In the genomic region with DNA sequence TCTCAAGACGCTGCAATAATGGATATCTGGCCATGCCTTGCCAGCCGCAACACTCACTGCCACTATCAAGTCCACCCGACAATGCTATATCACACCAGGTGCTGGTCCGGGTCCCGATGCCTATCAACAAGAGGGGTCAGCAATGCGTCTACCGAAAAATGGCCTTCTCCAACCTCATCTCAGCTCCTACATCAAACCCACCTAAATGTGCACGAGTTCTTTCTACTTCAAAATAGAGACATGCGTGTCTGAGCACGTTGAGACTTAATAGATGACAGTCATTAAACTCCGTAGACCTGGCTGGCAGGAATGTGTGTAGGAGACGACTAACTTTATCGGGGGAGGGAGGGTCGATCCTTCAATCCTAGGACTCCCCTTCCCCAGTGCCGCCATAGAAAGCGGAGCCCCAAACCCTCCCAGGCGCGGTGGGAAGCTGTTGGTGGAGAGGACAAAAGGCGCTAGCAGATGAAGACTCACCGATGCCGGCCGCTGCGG, we compare ENCODE assay signal across 8 mouse cellular contexts. TPM values are rescaled to one million over a fixed set of nuclear protein-coding genes. Genes with fewer than 3 reads are reported as not detected.
DNase-seq lines count a peak whose midpoint lies in the region; ATAC-seq and TF ChIP-seq lines count a peak whose summit lies in the region.

No protein-coding gene starts in this region.

- H3K4me1 ChIP-seq in lung, embryonic 14.5 days (ENCODE audit: insufficient read depth): peaks cover 5% of the 10 kb centered on the region; the same call in 1 of the 2 replicates
- H3K4me1 ChIP-seq in bone marrow, adult 2 months (ENCODE audit: control insufficient read depth, insufficient read depth, low read length): no peaks in the 10 kb centered on the region; the same call in 1 of the 2 replicates
- no peaks in the 10 kb centered on the region; the same call in 1 of the 2 replicates for H3K4me1 ChIP-seq in embryonic fibroblast, embryonic 13.5 days (ENCODE audit: control insufficient read depth, insufficient read depth, low read length)
- H3K4me1 ChIP-seq in midbrain, embryonic 13.5 days (replicated peaks): peaks cover 26% of the 10 kb centered on the region

- H3K27me3 ChIP-seq in lung, embryonic 14.5 days (ENCODE audit: insufficient read depth, low read length): no peaks in the 10 kb centered on the region
- 0 out of 2 replicates have a peak, but pooled peaks cover 6% of the 10 kb centered on the region for H3K27me3 ChIP-seq in midbrain, embryonic 13.5 days

- ATAC-seq in lung, embryonic 14.5 days (ENCODE audit: insufficient read depth): peak; percentile 56; the same call in 1 of the 2 replicates
- ATAC-seq in midbrain, embryonic 13.5 days: peak; percentile 66

- peak overlapping the region; percentile 81 for H3K27ac ChIP-seq in lung, embryonic 14.5 days (ENCODE audit: low read depth)
- peak overlapping the region; percentile 69 for H3K27ac ChIP-seq in bone marrow, adult 2 months (ENCODE audit: control insufficient read depth, insufficient read depth, low read depth, low read length, poor library complexity)
- H3K27ac ChIP-seq in embryonic fibroblast, embryonic 13.5 days (ENCODE audit: insufficient read depth, low read length): peak overlapping the region; percentile 42
- peak overlapping the region; percentile 90 for H3K27ac ChIP-seq in midbrain, embryonic 13.5 days

- H3K9me3 ChIP-seq in lung, embryonic 14.5 days (ENCODE audit: low read depth, low read length): no peaks in the 10 kb centered on the region
- H3K9me3 ChIP-seq in midbrain, embryonic 13.5 days: no peaks in the 10 kb centered on the region

- TF ChIP-seq CTCF in lung, embryonic 14.5 days (IDR thresholded peaks at IDR 0.05; ENCODE audit: low read depth): no peak
- TF ChIP-seq CTCF in bone marrow, adult 2 months (IDR thresholded peaks at IDR 0.05; ENCODE audit: control insufficient read depth, insufficient read depth, low read length): no peak
- TF ChIP-seq CTCF in embryonic fibroblast, embryonic 13.5 days (IDR thresholded peaks at IDR 0.05; ENCODE audit: borderline replicate concordance, insufficient read depth, low read length): no peak

- no peak for TF ChIP-seq POLR2A in bone marrow, adult 2 months (IDR thresholded peaks at IDR 0.05; ENCODE audit: borderline replicate concordance, control insufficient read depth, low read depth, low read length)
- no peak for TF ChIP-seq POLR2A in embryonic fibroblast, embryonic 13.5 days (IDR thresholded peaks at IDR 0.05; ENCODE audit: low read depth, low read length)

- no peaks in the 10 kb centered on the region for H3K36me3 ChIP-seq in lung, embryonic 14.5 days (ENCODE audit: insufficient read depth)
- H3K36me3 ChIP-seq in midbrain, embryonic 13.5 days: 0 out of 2 replicates have a peak, but pooled peaks cover 5% of the 10 kb centered on the region

- H3K4me2 ChIP-seq in lung, embryonic 14.5 days: peak overlapping the region; percentile 82
- H3K4me2 ChIP-seq in midbrain, embryonic 13.5 days (replicated peaks): peak overlapping the region; percentile 82

- under 1% methylated on average over 23 of the region's 23 CpGs for WGBS in lung, embryonic 14.5 days
- WGBS in bone marrow, adult 2 months: 2% methylated on average over 23 of the region's 23 CpGs
- under 1% methylated on average over 23 of the region's 23 CpGs for WGBS in midbrain, embryonic 13.5 days

- DNase-seq in lung, embryonic 14.5 days: no peak
- DNase-seq in lung, postnatal 4 days: no peak
- peak; percentile 31 for DNase-seq in hindlimb bud, embryonic 11.5 days (ENCODE audit: extremely low spot score, low read depth, low spot score)
- no peak for DNase-seq in right cerebral cortex, postnatal 14 days
- no peak for DNase-seq in T-cell, adult 2 months (ENCODE audit: low spot score)

- H3K9ac ChIP-seq in lung, embryonic 14.5 days: peak overlapping the region; percentile 79
- peak overlapping the region; percentile 81 for H3K9ac ChIP-seq in midbrain, embryonic 13.5 days (replicated peaks)

- H3K4me3 ChIP-seq in lung, embryonic 14.5 days (ENCODE audit: low read depth, low read length): peak overlapping the region; percentile 84
- H3K4me3 ChIP-seq in bone marrow, adult 2 months (replicated peaks; ENCODE audit: control insufficient read depth, low read depth, low read length): peak overlapping the region; percentile 95
- H3K4me3 ChIP-seq in embryonic fibroblast, embryonic 13.5 days (ENCODE audit: insufficient read depth, low read length): peak overlapping the region; percentile 97
- peak overlapping the region; percentile 68 for H3K4me3 ChIP-seq in midbrain, embryonic 13.5 days (replicated peaks)

RNA-seq across cellular contexts. Expression of a gene that starts 0.4 kb away (rescaled TPM):
- 26.5 and 30.0 TPM in 2 replicates for polyA plus RNA-seq in lung, embryonic 14.5 days (2014; fragmentation: Nextera tagmentation; extraction: Ambion mirVana)
- 9.9 and 20.4 TPM in 2 replicates for polyA plus RNA-seq in bone marrow, adult 2 months (2011; ENCODE audit: insufficient read depth, insufficient read length, low replicate concordance, missing spikeins)
- polyA plus RNA-seq in embryonic fibroblast, embryonic 13.5 days (2011; ENCODE audit: insufficient read length, low read depth, missing spikeins): 24.8 and 25.4 TPM in 2 replicates
- 34.6 and 38.6 TPM in 2 replicates for polyA plus RNA-seq in midbrain, embryonic 13.5 days (2015; fragmentation: Nextera tagmentation; extraction: Ambion mirVana)

RNA-seq across cellular contexts. Expression of a gene that starts 6.7 kb away (rescaled TPM):
- polyA plus RNA-seq in lung, embryonic 14.5 days (2014; fragmentation: Nextera tagmentation; extraction: Ambion mirVana): 4.1 and 4.9 TPM in 2 replicates
- 2.7 and 4.0 TPM in 2 replicates for polyA plus RNA-seq in bone marrow, adult 2 months (2011; ENCODE audit: insufficient read depth, insufficient read length, low replicate concordance, missing spikeins)
- 5.0 and 8.0 TPM in 2 replicates for polyA plus RNA-seq in embryonic fibroblast, embryonic 13.5 days (2011; ENCODE audit: insufficient read length, low read depth, missing spikeins)
- polyA plus RNA-seq in midbrain, embryonic 13.5 days (2015; fragmentation: Nextera tagmentation; extraction: Ambion mirVana): 8.7 and 10.2 TPM in 2 replicates

RNA-seq across cellular contexts. Expression of a gene that starts 38.1 kb away (rescaled TPM):
- 32.9 and 36.1 TPM in 2 replicates for polyA plus RNA-seq in lung, embryonic 14.5 days (2014; fragmentation: Nextera tagmentation; extraction: Ambion mirVana)
- 79.1 and 115 TPM in 2 replicates for polyA plus RNA-seq in bone marrow, adult 2 months (2011; ENCODE audit: insufficient read depth, insufficient read length, low replicate concordance, missing spikeins)
- 31.8 and 37.2 TPM in 2 replicates for polyA plus RNA-seq in embryonic fibroblast, embryonic 13.5 days (2011; ENCODE audit: insufficient read length, low read depth, missing spikeins)
- polyA plus RNA-seq in midbrain, embryonic 13.5 days (2015; fragmentation: Nextera tagmentation; extraction: Ambion mirVana): 72.0 and 74.9 TPM in 2 replicates
